Mouse (Mus musculus) CD4-positive helper T cell, adult 2 months (primary cell): ENCODE results near the gene Zc4h2.
A peak's percentile ranks its signal among the peaks of the same experiment; 100 is the strongest.

Experiments
- DNase-seq: peaks from one replicate; pipeline ENCODE4 v3.0.0-alpha.2; 2012; ENCODE audit warnings: low read depth, missing footprints, low spot score

Gene Zc4h2

DNA sequence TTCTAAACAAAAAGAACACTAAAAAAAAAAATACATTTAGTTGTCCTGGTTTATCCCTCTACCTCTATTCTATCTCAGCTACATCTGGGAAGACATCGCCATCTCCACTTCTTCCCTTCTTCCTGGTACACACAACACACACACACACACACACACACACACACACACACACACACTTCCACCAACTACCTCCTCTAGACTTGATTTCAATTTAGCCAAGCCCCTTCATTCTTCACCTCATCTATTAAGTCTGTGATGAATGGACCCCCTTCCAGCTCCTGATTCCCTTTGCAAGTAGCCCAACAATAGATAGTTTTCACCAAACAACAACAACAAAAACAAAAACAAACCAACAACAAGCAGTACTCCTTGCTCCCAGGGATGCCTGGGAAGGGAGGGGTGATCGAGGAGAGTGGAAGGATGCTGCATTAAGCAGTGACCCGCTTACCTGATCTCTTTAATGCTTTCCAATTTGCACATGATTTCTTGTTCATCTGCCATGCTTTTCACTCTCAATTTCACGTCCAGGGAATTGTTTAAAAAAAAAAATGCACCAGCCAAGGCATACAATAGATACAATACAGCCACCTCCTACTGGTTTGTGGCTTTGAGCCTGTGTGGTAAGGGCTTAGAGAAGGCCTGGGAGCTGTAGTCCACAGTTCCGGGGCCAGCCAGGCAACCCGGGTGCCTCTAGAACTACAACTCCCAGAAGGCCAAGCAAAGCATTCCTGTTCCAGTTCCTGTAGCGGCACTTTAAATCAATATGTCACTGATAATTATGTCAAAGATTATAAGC, at the start of gene Zc4h2:
Gene Zc4h2 (minus strand): TSS at position 706 of the 796 bp plus-strand sequence.
- peak; percentile 78 for DNase-seq

DNA sequence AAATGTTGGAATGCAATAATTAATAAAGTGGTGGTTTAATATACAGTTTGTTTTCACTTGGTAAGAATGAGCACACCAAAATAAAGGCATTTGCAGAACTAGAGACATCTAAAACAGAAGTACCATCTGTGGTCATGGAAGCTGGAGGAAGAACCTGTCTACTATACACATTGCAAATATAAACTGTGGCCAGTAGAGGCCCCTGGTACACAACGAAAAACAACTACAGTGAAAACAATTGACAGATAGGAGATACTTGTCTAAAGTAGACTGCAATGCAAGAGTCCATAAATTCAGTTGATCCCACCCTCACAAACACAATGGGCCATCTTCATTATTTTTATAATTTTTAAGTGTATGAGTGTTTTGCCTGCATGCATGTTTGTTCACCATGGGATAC, 28.8 kb upstream of the Zc4h2 start:
- DNase-seq, result peak; percentile 21

DNA sequence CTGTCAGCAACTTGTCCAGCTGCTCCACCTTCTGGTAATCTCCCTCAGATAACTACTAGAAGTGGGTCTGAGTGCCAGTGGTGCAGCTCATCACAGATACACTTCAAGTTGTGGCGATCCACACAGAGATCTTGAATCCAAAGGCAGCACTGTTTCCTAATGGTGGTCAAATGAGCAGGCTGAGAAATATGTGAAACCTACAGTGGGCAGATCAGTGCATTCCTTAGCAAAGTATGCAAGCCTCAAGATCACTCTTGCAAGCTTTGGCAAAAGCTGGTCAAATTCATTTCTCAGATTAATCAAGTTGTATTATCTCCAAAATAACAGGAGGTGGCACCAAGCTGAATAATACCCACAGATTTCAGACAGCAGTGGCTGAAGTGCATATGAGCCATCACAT, 23.9 kb upstream of the Zc4h2 start:
- no peak for DNase-seq

DNA sequence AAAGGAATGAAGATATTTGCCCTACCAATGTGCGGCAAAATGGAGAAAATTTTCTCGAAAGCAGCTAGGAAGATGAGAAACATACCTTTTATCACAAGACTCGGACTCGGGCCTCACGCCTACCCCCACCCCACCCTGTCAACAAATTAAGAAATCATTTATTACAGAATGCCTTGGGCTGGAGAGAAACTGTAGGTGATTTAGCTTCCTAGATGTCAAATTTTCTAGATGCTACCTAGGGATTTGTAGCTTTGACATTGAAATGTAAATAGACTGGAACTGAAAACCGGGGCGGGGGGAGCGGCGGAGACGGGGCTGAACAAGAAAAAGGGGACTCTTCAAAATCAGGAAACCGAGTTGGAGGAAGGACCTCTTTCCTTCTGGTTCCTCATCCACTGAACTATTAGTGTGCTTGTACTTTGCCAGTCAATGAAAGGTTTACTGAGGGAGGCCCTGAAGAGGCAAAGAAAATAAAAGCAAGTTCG, 333 bp upstream of the Zc4h2 start:
- DNase-seq, result no peak

DNA sequence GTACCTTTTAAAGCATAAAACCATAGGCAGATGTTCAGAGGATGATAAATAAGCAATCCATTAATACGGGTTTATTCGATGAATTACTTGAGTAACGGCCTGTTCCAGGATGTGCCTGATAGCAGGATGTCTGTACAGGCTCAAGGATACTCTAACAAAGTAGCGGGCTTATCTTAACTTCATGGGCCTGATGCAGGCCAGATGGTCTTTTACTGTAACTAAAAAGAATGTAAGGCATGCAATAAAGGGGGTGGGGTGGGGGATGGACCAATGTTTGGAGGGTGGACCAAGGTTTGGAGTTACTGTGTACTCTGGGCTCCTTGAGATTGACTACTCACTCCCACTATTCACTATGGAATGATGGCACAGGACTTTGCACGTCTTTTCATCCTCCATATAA, 57.7 kb downstream of the Zc4h2 start:
- no peak for DNase-seq
